ENCODE assay signal across 11 mouse cellular contexts in the genomic region with DNA sequence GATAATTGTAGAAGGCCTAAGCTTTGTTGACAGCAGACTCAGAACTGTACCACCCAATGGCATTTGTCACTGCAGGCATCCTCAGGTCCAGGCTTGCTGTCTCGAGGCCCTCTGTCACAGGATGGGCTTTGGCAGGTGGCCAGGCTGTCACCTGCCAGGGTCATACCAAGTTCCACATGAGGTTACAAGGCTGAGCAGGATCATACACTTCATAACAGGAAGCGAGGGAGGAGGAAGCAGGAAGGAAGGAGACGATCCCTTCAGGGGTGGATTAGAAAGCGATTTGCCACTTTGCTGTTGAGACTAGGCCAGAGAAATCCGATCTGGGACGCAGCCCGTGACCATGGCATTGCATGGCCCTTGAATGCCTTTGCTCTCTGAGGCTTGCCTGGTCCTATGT. TPM values are rescaled to one million over a fixed set of nuclear protein-coding genes. Genes with fewer than 3 reads are reported as not detected.
A peak's percentile ranks its signal among the peaks of the same experiment; 100 is the strongest.
DNase-seq lines count a peak whose midpoint lies in the region; ATAC-seq and TF ChIP-seq lines count a peak whose summit lies in the region.
"Had no signal": no experiment of that assay in that cellular context is flagged by ENCODE, and none has a peak within 500 bp of the region (broad histone marks: within the 10 kb centered on the region; RNA-seq: fewer than 3 reads in every experiment).

No protein-coding gene starts in this region.

- 39% methylated on average over 7 of the region's 7 CpGs for WGBS in embryonic facial prominence, embryonic 14.5 days
- 70% methylated on average over 7 of the region's 7 CpGs for WGBS in embryonic facial prominence, embryonic 10.5 days
- 55% methylated on average over 7 of the region's 7 CpGs for WGBS in lung, embryonic 14.5 days
- WGBS in lung, adult 2 months: 34% methylated on average over 7 of the region's 7 CpGs
- WGBS in kidney, embryonic 14.5 days: 29% methylated on average over 7 of the region's 7 CpGs
- 65% methylated on average over 7 of the region's 7 CpGs for WGBS in stomach, embryonic 15.5 days

- H3K27me3 ChIP-seq in embryonic facial prominence, embryonic 14.5 days (replicated peaks; ENCODE audit: control insufficient read depth, insufficient read depth, low read length): no peaks in the 10 kb centered on the region
- no peaks in the 10 kb centered on the region for H3K27me3 ChIP-seq in embryonic facial prominence, embryonic 10.5 days (replicated peaks; ENCODE audit: low read depth, poor library complexity, severe bottlenecking)
- H3K27me3 ChIP-seq in lung, embryonic 14.5 days (ENCODE audit: insufficient read depth, low read length): no peaks in the 10 kb centered on the region
- H3K27me3 ChIP-seq in kidney, embryonic 14.5 days (ENCODE audit: control insufficient read depth, insufficient read depth, low read length): no peaks in the 10 kb centered on the region
- no peaks in the 10 kb centered on the region for H3K27me3 ChIP-seq in stomach, embryonic 15.5 days (replicated peaks)
- H3K27me3 ChIP-seq: neural tube, embryonic 13.5 days had no signal

- no peak overlapping the region for H3K4me2 ChIP-seq in embryonic facial prominence, embryonic 14.5 days (ENCODE audit: low read depth, low read length)
- H3K4me2 ChIP-seq in lung, embryonic 14.5 days: no peak overlapping the region
- H3K4me2 ChIP-seq in kidney, embryonic 14.5 days (replicated peaks; ENCODE audit: low read depth, low read length): no peak overlapping the region
- H3K4me2 ChIP-seq in stomach, embryonic 15.5 days: no peak overlapping the region
- H3K4me2 ChIP-seq: midbrain, embryonic 11.5 days; neural tube, embryonic 13.5 days had no signal

- peak; percentile 69 for DNase-seq in embryonic facial prominence, embryonic 14.5 days (ENCODE audit: low spot score)
- DNase-seq in embryonic facial prominence, embryonic 10.5 days (ENCODE audit: low spot score): no peak
- DNase-seq in lung, embryonic 14.5 days: peak; percentile 65
- no peak for DNase-seq in lung, adult 2 months
- no peak for DNase-seq in adipocyte (ENCODE audit: low spot score)
- DNase-seq in right cerebral cortex, postnatal 10 days (ENCODE audit: low spot score in 2 of 2): no peak
- DNase-seq: embryo, embryonic 11 days had no signal

- ATAC-seq in embryonic facial prominence, embryonic 14.5 days (ENCODE audit: low read depth): peak; percentile 51
- ATAC-seq in lung, embryonic 14.5 days (ENCODE audit: insufficient read depth): peak; percentile 17; the same call in 1 of the 2 replicates
- ATAC-seq in kidney, embryonic 14.5 days (ENCODE audit: low FRiP score, low TSS enrichment): peak; percentile 26; the same call in 1 of the 2 replicates
- ATAC-seq in stomach, embryonic 15.5 days (ENCODE audit: insufficient read depth, low FRiP score, low read depth): no peak

- no peak for TF ChIP-seq POLR2A in lung, adult 2 months (IDR thresholded peaks at IDR 0.05; ENCODE audit: borderline replicate concordance, extremely low read depth, low read depth, low read length)

- TF ChIP-seq CTCF in lung, embryonic 14.5 days (IDR thresholded peaks at IDR 0.05; ENCODE audit: low read depth): no peak
- no peak for TF ChIP-seq CTCF in lung, adult 2 months (IDR thresholded peaks at IDR 0.05; ENCODE audit: insufficient read depth, low read length)

- H3K4me3 ChIP-seq in embryonic facial prominence, embryonic 14.5 days (ENCODE audit: low read depth, low read length): no peak overlapping the region
- H3K4me3 ChIP-seq in embryonic facial prominence, embryonic 10.5 days: no peak overlapping the region
- H3K4me3 ChIP-seq in lung, embryonic 14.5 days (ENCODE audit: low read depth, low read length): no peak overlapping the region
- no peak overlapping the region for H3K4me3 ChIP-seq in lung, adult 2 months (replicated peaks; ENCODE audit: extremely low read depth, low read depth, low read length)
- no peak overlapping the region for H3K4me3 ChIP-seq in kidney, embryonic 14.5 days (ENCODE audit: low read length)
- H3K4me3 ChIP-seq in stomach, embryonic 15.5 days (replicated peaks): no peak overlapping the region
- H3K4me3 ChIP-seq: neural tube, embryonic 13.5 days had no signal

- 0 out of 2 replicates have a peak overlapping the region, but pooled peaks have one; percentile 1 for H3K27ac ChIP-seq in embryonic facial prominence, embryonic 14.5 days (replicated peaks; ENCODE audit: low read depth, low read length)
- no peak overlapping the region for H3K27ac ChIP-seq in embryonic facial prominence, embryonic 10.5 days (replicated peaks)
- H3K27ac ChIP-seq in lung, embryonic 14.5 days (ENCODE audit: low read depth): peak overlapping the region; percentile 48; the same call in 1 of the 2 replicates
- H3K27ac ChIP-seq in kidney, embryonic 14.5 days (ENCODE audit: low read depth, low read length): peak overlapping the region; percentile 80
- H3K27ac ChIP-seq in stomach, embryonic 15.5 days: peak overlapping the region; percentile 51
- H3K27ac ChIP-seq: neural tube, embryonic 13.5 days had no signal

- H3K4me1 ChIP-seq in embryonic facial prominence, embryonic 14.5 days (ENCODE audit: control insufficient read depth, insufficient read depth, low read length): peaks cover 10% of the 10 kb centered on the region; the same call in 1 of the 2 replicates
- peaks cover 30% of the 10 kb centered on the region for H3K4me1 ChIP-seq in embryonic facial prominence, embryonic 10.5 days
- H3K4me1 ChIP-seq in lung, embryonic 14.5 days (ENCODE audit: insufficient read depth): peaks cover 11% of the 10 kb centered on the region
- H3K4me1 ChIP-seq in lung, adult 2 months (ENCODE audit: control insufficient read depth, insufficient read depth, low read length): peaks cover 13% of the 10 kb centered on the region
- H3K4me1 ChIP-seq in kidney, embryonic 14.5 days (ENCODE audit: control insufficient read depth, insufficient read depth, low read length): peaks cover 27% of the 10 kb centered on the region
- peaks cover 16% of the 10 kb centered on the region; the same call in 1 of the 2 replicates for H3K4me1 ChIP-seq in stomach, embryonic 15.5 days

- no peak overlapping the region for H3K9ac ChIP-seq in embryonic facial prominence, embryonic 14.5 days (ENCODE audit: low read depth, low read length)
- H3K9ac ChIP-seq in lung, embryonic 14.5 days: no peak overlapping the region
- 0 out of 2 replicates have a peak overlapping the region, but pooled peaks have one; percentile 4 for H3K9ac ChIP-seq in kidney, embryonic 14.5 days (ENCODE audit: low read depth, low read length)
- H3K9ac ChIP-seq in stomach, embryonic 15.5 days: no peak overlapping the region
- H3K9ac ChIP-seq: neural tube, embryonic 13.5 days had no signal

- peaks cover 3% of the 10 kb centered on the region; the same call in 1 of the 2 replicates for H3K9me3 ChIP-seq in embryonic facial prominence, embryonic 14.5 days (ENCODE audit: control insufficient read depth, low read length)
- H3K9me3 ChIP-seq in embryonic facial prominence, embryonic 10.5 days: 0 out of 2 replicates have a peak, but pooled peaks cover 3% of the 10 kb centered on the region
- H3K9me3 ChIP-seq in lung, embryonic 14.5 days (ENCODE audit: low read depth, low read length): no peaks in the 10 kb centered on the region
- no peaks in the 10 kb centered on the region for H3K9me3 ChIP-seq in kidney, embryonic 14.5 days (ENCODE audit: control insufficient read depth, low read length)
- no peaks in the 10 kb centered on the region for H3K9me3 ChIP-seq in stomach, embryonic 15.5 days
- H3K9me3 ChIP-seq: neural tube, embryonic 13.5 days had no signal

- H3K36me3 ChIP-seq in embryonic facial prominence, embryonic 14.5 days (ENCODE audit: control insufficient read depth, insufficient read depth, low read length): peaks cover 14% of the 10 kb centered on the region; the same call in 1 of the 2 replicates
- peaks cover 30% of the 10 kb centered on the region for H3K36me3 ChIP-seq in embryonic facial prominence, embryonic 10.5 days (replicated peaks)
- 0 out of 2 replicates have a peak, but pooled peaks cover 3% of the 10 kb centered on the region for H3K36me3 ChIP-seq in lung, embryonic 14.5 days (ENCODE audit: insufficient read depth)
- H3K36me3 ChIP-seq in kidney, embryonic 14.5 days (ENCODE audit: control insufficient read depth, insufficient read depth, low read length): no peaks in the 10 kb centered on the region; the same call in 1 of the 2 replicates
- no peaks in the 10 kb centered on the region for H3K36me3 ChIP-seq in stomach, embryonic 15.5 days

RNA-seq across cellular contexts. Expression of a gene that starts 32.5 kb away (rescaled TPM):
- polyA plus RNA-seq in embryonic facial prominence, embryonic 14.5 days (2014; fragmentation: Nextera tagmentation; extraction: Ambion mirVana): 17.7 and 17.8 TPM in 2 replicates
- polyA plus RNA-seq in embryonic facial prominence, embryonic 10.5 days (2016; fragmentation: Nextera tagmentation; extraction: Ambion mirVana): 10.1 and 11.0 TPM in 2 replicates
- 20.1 and 22.9 TPM in 2 replicates for polyA plus RNA-seq in lung, embryonic 14.5 days (2014; fragmentation: Nextera tagmentation; extraction: Ambion mirVana)
- polyA plus RNA-seq in lung, adult 2 months (2012; rRNA removed): 70.4 and 83.4 TPM in 2 replicates
- polyA plus RNA-seq in kidney, embryonic 14.5 days (2014; fragmentation: Nextera tagmentation; extraction: Ambion mirVana): 25.3 and 31.2 TPM in 2 replicates
- polyA plus RNA-seq in stomach, embryonic 15.5 days (2015; fragmentation: Nextera tagmentation; extraction: Ambion mirVana): 16.7 and 17.4 TPM in 2 replicates

Comparison
In these comparisons a context has a peak if more than half of its experiments do, and no peak if none do; other contexts are left out.
1. DNase-seq: peak in embryonic facial prominence, embryonic 14.5 days (single experiment) and lung, embryonic 14.5 days (single experiment); none in embryonic facial prominence, embryonic 10.5 days (single experiment), lung, adult 2 months (single experiment), adipocyte (single experiment) and right cerebral cortex, postnatal 10 days (0 of 2).